Mouse (Mus musculus): Measurements from ENCODE around the gene Syne2. TPM values are rescaled to one million over a fixed set of nuclear protein-coding genes. Genes with fewer than 3 reads are reported as not detected.
"Not testable (repeated sequence)": the region's sequence is repeated elsewhere in the genome, so short reads cannot be mapped to it uniquely, and the experiment has no call there.

Syne2 gene
- 14.3 and 14.7 TPM in 2 replicates for polyA plus RNA-seq (2012; rRNA removed)

DNA sequence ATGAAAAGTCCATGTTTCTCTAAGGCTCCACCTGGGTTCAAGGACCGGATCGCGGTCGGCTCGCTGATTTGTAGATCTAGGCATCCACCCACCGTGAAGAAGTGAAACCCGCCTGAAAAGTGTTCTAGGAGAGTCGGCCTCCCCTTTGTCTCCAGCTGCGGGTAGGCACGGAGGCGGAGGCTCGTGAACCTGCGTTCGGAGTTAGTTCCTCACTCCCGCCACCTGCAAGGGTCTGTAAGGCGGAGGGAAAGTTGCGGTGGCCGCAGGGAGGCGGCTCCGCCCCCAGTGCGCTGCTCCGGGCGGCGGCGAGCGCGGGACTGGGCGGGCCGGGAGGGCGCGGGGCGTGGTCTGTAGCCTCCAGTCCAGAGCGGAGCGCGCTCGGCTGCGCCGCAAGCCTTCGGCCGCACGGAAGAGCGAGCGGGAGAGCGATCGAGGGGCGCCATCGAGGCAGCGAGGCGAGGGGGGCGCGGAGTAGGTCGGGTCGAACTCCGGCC, at the start of gene Syne2:
Gene Syne2 (plus strand): TSS at position 176 of the 494 bp plus-strand sequence.
- no peaks in the 10 kb centered on the region; the same call in 1 of the 2 replicates for H3K36me3 ChIP-seq (ENCODE audit: control insufficient read depth, insufficient read depth, low read length)
- H3K27ac ChIP-seq (ENCODE audit: insufficient read depth, low read length) = peak within 1 kb of the TSS; percentile 37; the same call in 1 of the 2 replicates
- peak within 1 kb of the TSS; percentile 78 for H3K4me3 ChIP-seq (ENCODE audit: extremely low read depth, insufficient read depth, insufficient read length)
- WGBS = under 1% methylated on average over 41 of the region's 54 CpGs
- H3K4me1 ChIP-seq (ENCODE audit: control insufficient read depth, insufficient read depth, insufficient read length) = no peaks in the 10 kb centered on the region; the same call in none of the 2 replicates
- no peak for TF ChIP-seq CTCF (IDR thresholded peaks at IDR 0.05; ENCODE audit: extremely low read depth, insufficient read depth, insufficient read length, insufficient replicate concordance)
- TF ChIP-seq POLR2A (IDR thresholded peaks at IDR 0.05; ENCODE audit: low read depth, low read length) = no peak
- 0 out of 2 replicates have a peak, but pooled peaks cover 10% of the 10 kb centered on the region for H3K27me3 ChIP-seq (ENCODE audit: control insufficient read depth, insufficient read depth, low read length)
- peak; percentile 44 to 71 for DNase-seq (ENCODE audit: low read depth in 1 of 2, low spot score in 2 of 2)

DNA sequence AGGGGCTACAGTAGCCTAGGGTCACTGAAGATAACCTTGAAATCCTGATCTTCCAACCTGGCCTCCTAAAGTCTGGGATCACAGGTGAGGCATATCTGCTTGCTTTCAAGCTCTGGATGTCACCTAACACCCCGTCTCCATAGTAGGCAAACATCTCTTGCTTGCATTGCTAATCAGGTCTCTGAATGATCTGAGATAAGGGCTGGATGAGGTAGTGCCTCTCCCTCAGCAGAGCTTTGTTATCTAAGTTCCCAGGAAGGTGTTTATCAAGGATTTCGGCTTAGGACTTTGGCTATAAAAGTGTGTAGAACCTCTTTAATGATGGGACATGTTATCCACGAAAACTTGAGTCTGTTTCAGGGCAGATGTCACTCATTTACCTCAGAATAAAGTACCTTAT, 46.5 kb upstream of the Syne2 start:
- no peak overlapping the region for H3K27ac ChIP-seq (ENCODE audit: insufficient read depth, low read length)

DNA sequence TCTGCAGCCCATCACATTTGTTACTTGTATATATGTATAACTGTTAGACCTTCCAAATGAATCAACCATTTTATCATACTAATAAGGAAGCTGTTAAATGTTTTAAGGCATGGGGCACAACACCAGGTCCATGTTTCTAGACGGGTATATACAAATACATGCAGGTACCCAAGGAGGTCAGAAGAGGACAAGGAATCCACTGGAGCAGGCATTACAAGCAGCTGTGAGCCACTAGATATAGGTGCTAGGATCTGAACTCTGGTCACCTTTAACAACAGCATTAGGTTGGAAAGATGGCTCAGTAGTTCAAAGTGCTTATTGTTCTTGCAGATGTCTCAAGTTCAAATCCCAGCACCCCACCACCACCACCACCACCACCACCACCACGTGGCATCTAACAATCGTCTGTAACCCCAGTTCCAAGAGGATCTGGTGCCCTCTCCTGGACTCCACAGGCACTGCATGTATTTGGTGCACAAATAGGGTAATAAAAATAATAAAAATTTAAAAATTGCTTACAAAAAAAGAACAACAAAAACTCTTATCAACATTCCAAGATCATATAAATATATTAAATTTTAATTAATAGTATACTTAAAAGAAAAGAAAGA, 45.4 kb upstream of the Syne2 start:
- no peaks in the 10 kb centered on the region for H3K36me3 ChIP-seq (ENCODE audit: control insufficient read depth, insufficient read depth, low read length)
- no peak overlapping the region for H3K27ac ChIP-seq (ENCODE audit: insufficient read depth, low read length)
- peak; percentile 66; the same call in 1 of the 2 replicates for TF ChIP-seq CTCF (IDR thresholded peaks at IDR 0.05; ENCODE audit: extremely low read depth, insufficient read depth, insufficient read length, insufficient replicate concordance)
- TF ChIP-seq POLR2A (IDR thresholded peaks at IDR 0.05; ENCODE audit: low read depth, low read length) = no peak
- WGBS = 20% methylated on average over 3 of the region's 3 CpGs
- DNase-seq (ENCODE audit: low read depth in 1 of 2, low spot score in 2 of 2) = peak; percentile 25 to 63
- H3K4me1 ChIP-seq (ENCODE audit: control insufficient read depth, insufficient read depth, insufficient read length) = no peaks in the 10 kb centered on the region
- H3K27me3 ChIP-seq (ENCODE audit: control insufficient read depth, insufficient read depth, low read length) = no peaks in the 10 kb centered on the region
- H3K4me3 ChIP-seq (ENCODE audit: extremely low read depth, insufficient read depth, insufficient read length) = no peak overlapping the region

More for the DNA sequence above, 46.5 kb upstream of the Syne2 start:
- Histone ChIP-seq H3K27me3 (ENCODE audit: control insufficient read depth, insufficient read depth, low read length) (no peaks in the 10 kb centered on the region), H3K4me3 (ENCODE audit: extremely low read depth, insufficient read depth, insufficient read length) (no peak overlapping the region), H3K4me1 (ENCODE audit: control insufficient read depth, insufficient read depth, insufficient read length) (no peaks in the 10 kb centered on the region), H3K36me3 (ENCODE audit: control insufficient read depth, insufficient read depth, low read length) (no peaks in the 10 kb centered on the region)
- 69% methylated on average over 3 of the region's 3 CpGs for WGBS
- TF ChIP-seq CTCF (IDR thresholded peaks at IDR 0.05; ENCODE audit: extremely low read depth, insufficient read depth, insufficient read length, insufficient replicate concordance) (no peak), POLR2A (IDR thresholded peaks at IDR 0.05; ENCODE audit: low read depth, low read length) (no peak)
- DNase-seq (ENCODE audit: low read depth in 1 of 2, low spot score in 2 of 2) = no peak

DNA sequence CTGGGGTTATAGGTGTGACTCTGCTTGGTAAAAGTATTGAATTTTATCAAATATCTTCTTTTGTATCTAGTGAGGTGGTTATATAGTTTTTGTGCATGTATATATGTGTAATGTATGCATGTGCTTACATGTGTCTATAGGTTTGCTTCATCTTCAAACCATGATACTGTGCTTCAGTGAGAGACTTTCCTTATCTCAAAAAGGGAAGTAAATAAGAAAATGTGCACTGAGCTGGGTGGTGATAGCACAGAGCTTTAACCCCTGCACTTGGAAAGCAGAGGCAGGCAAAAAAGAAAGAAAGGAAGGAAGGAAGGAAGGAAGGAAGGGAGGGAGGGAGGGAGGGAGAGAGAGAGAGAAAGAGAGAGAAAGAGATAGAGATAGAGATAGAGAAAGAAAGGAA, 36.5 kb upstream of the Syne2 start:
- Histone ChIP-seq H3K4me1 (ENCODE audit: control insufficient read depth, insufficient read depth, insufficient read length) (no peaks in the 10 kb centered on the region), H3K4me3 (ENCODE audit: extremely low read depth, insufficient read depth, insufficient read length) (no peak overlapping the region), H3K36me3 (ENCODE audit: control insufficient read depth, insufficient read depth, low read length) (no peaks in the 10 kb centered on the region), H3K27ac (ENCODE audit: insufficient read depth, low read length) (no peak overlapping the region), H3K27me3 (ENCODE audit: control insufficient read depth, insufficient read depth, low read length) (no peaks in the 10 kb centered on the region)
- TF ChIP-seq POLR2A (IDR thresholded peaks at IDR 0.05; ENCODE audit: low read depth, low read length) (no peak), CTCF (IDR thresholded peaks at IDR 0.05; ENCODE audit: extremely low read depth, insufficient read depth, insufficient read length, insufficient replicate concordance) (no peak)
- DNase-seq (ENCODE audit: low read depth in 1 of 2, low spot score in 2 of 2) = no peak

DNA sequence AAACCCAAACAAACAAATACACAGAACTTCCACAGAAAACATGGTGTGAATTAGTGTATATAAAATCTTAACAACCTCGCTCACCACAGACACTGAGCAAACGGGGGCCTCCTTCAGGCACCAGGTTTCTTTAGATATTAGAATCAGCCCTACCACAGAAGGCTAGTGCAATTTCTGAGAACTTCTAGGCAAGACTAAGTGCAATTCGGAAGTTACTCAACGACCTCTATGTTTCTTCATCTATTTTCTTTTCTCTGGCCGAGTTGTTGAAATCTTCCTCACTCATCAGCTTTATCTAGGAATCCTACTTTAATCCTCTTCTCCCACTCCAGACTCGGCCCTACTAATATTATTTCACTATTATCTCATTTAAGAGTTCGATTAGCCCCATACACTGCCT, 35.9 kb upstream of the Syne2 start:
- H3K4me1 ChIP-seq (ENCODE audit: control insufficient read depth, insufficient read depth, insufficient read length) = no peaks in the 10 kb centered on the region
- no peaks in the 10 kb centered on the region for H3K36me3 ChIP-seq (ENCODE audit: control insufficient read depth, insufficient read depth, low read length)
- H3K4me3 ChIP-seq (ENCODE audit: extremely low read depth, insufficient read depth, insufficient read length) = no peak overlapping the region
- no peaks in the 10 kb centered on the region for H3K27me3 ChIP-seq (ENCODE audit: control insufficient read depth, insufficient read depth, low read length)
- no peak for TF ChIP-seq CTCF (IDR thresholded peaks at IDR 0.05; ENCODE audit: extremely low read depth, insufficient read depth, insufficient read length, insufficient replicate concordance)
- no peak for TF ChIP-seq POLR2A (IDR thresholded peaks at IDR 0.05; ENCODE audit: low read depth, low read length)
- DNase-seq (ENCODE audit: low read depth in 1 of 2, low spot score in 2 of 2) = no peak
- WGBS = 87% methylated on average over 7 of the region's 7 CpGs
- no peak overlapping the region for H3K27ac ChIP-seq (ENCODE audit: insufficient read depth, low read length)

DNA sequence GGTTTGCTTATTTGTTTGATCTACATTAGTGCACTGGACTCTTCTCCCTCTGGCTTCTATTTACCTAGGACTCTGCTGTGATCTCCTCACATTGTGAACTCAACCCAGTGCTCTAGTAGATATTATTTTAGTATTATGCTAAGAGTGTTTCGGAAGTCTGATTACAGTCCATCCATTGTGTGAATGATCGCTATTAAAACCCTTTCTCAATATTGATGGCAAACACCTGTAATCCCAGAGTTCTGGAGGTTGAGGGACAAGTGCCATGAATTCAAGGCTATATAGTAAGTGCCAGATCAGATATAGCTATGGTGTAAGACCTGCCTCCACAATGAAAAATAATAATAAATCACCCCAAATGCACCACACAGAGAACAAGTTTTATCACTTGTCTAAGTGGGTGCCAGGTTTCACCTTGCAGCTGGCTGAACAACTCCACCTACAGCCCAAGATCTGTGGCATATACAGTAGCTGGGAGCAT, 33.6 kb upstream of the Syne2 start:
- H3K4me3 ChIP-seq (ENCODE audit: extremely low read depth, insufficient read depth, insufficient read length) = no peak overlapping the region
- H3K27me3 ChIP-seq (ENCODE audit: control insufficient read depth, insufficient read depth, low read length) = no peaks in the 10 kb centered on the region
- WGBS = 91% methylated on average over 2 of the region's 2 CpGs
- DNase-seq (ENCODE audit: low read depth in 1 of 2, low spot score in 2 of 2) = no peak
- no peaks in the 10 kb centered on the region for H3K4me1 ChIP-seq (ENCODE audit: control insufficient read depth, insufficient read depth, insufficient read length)
- TF ChIP-seq CTCF (IDR thresholded peaks at IDR 0.05; ENCODE audit: extremely low read depth, insufficient read depth, insufficient read length, insufficient replicate concordance) (no peak), POLR2A (IDR thresholded peaks at IDR 0.05; ENCODE audit: low read depth, low read length) (no peak)
- no peaks in the 10 kb centered on the region for H3K36me3 ChIP-seq (ENCODE audit: control insufficient read depth, insufficient read depth, low read length)
- no peak overlapping the region for H3K27ac ChIP-seq (ENCODE audit: insufficient read depth, low read length)

DNA sequence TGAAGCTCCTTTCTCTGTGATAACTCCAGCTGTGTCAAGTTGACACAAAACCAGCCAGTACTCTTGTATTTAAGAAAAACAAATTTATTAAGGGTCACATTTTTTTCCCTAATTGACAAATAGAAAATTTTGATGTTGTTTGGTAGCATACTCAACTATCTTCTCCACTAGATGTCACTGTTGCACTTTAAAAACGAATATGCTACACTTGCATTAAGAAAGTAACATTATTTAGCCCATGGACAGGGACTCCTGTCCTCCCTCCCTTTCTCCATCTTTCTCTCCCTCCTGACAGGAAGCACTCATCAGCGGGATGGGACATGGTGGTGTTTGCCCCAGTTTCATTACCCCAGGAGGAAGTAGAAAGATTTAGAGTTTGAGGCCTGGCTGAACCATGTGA, 31.3 kb upstream of the Syne2 start:
- H3K36me3 ChIP-seq (ENCODE audit: control insufficient read depth, insufficient read depth, low read length); H3K27ac ChIP-seq (ENCODE audit: insufficient read depth, low read length); H3K4me3 ChIP-seq (ENCODE audit: extremely low read depth, insufficient read depth, insufficient read length); H3K4me1 ChIP-seq (ENCODE audit: control insufficient read depth, insufficient read depth, insufficient read length); H3K27me3 ChIP-seq (ENCODE audit: control insufficient read depth, insufficient read depth, low read length): not testable (repeated sequence)
- peak in 1 of 2 experiments; percentile 40 for DNase-seq (ENCODE audit: low read depth in 1 of 2, low spot score in 2 of 2)
- 1% methylated on average over 2 of the region's 2 CpGs for WGBS

Data from spleen, adult 2 months (tissue).